Mouse (Mus musculus): ENCODE data around the gene Ube2f. TPM values are rescaled to one million over a fixed set of nuclear protein-coding genes. Genes with fewer than 3 reads are reported as not detected.

Gene Ube2f
- polyA plus RNA-seq, 1 experiment from 2014 or later = 73.0 TPM

GRCm38 (mm10) chr1:91215981-91216380, 34.1 kb upstream of the Ube2f start:
- Histone ChIP-seq H3K9ac (replicated peaks) (no peak overlapping the region), H3K27me3 (0 out of 2 replicates have a peak, but pooled peaks cover 4% of the 10 kb centered on the region), H3K36me3 (no peaks in the 10 kb centered on the region), H3K9me3 (no peaks in the 10 kb centered on the region), H3K4me1 (no peaks in the 10 kb centered on the region), H3K27ac (replicated peaks) (no peak overlapping the region), H3K4me2 (replicated peaks) (no peak overlapping the region), H3K4me3 (no peak overlapping the region)
- 69% methylated on average over 1 of the region's 1 CpGs for WGBS
- no peak for ATAC-seq (ENCODE audit: low FRiP score, low read depth)

- 65% methylated on average over 10 of the region's 10 CpGs for WGBS
- no peak for ATAC-seq (ENCODE audit: low FRiP score, low read depth)
- H3K9me3 ChIP-seq = no peaks in the 10 kb centered on the region
Measured at GRCm38 (mm10) chr1:91216504-91217267, 33.4 kb upstream of the Ube2f start.

GRCm38 (mm10) chr1:91219641-91220321, 30.3 kb upstream of the Ube2f start:
- H3K4me1 ChIP-seq = no peaks in the 10 kb centered on the region
- no peak for ATAC-seq (ENCODE audit: low FRiP score, low read depth)
- H3K27me3 ChIP-seq = no peaks in the 10 kb centered on the region
- no peaks in the 10 kb centered on the region for H3K9me3 ChIP-seq
- H3K4me3 ChIP-seq = no peak overlapping the region
- H3K4me2 ChIP-seq (replicated peaks) = no peak overlapping the region
- H3K36me3 ChIP-seq = no peaks in the 10 kb centered on the region
- 88% methylated on average over 7 of the region's 7 CpGs for WGBS
- no peak overlapping the region for H3K27ac ChIP-seq (replicated peaks)
- H3K9ac ChIP-seq (replicated peaks) = no peak overlapping the region

More at GRCm38 (mm10) chr1:91216504-91217267, 33.4 kb upstream of the Ube2f start:
- no peak overlapping the region for H3K9ac ChIP-seq (replicated peaks)
- no peak overlapping the region for H3K4me3 ChIP-seq
- H3K27ac ChIP-seq (replicated peaks) = no peak overlapping the region
- 0 out of 2 replicates have a peak, but pooled peaks cover 4% of the 10 kb centered on the region for H3K27me3 ChIP-seq
- no peaks in the 10 kb centered on the region for H3K4me1 ChIP-seq
- no peaks in the 10 kb centered on the region for H3K36me3 ChIP-seq
- H3K4me2 ChIP-seq (replicated peaks) = no peak overlapping the region

- H3K4me1 ChIP-seq = no peaks in the 10 kb centered on the region
- ATAC-seq (ENCODE audit: low FRiP score, low read depth) = no peak
- no peak overlapping the region for H3K9ac ChIP-seq (replicated peaks)
- H3K4me3 ChIP-seq = no peak overlapping the region
- H3K4me2 ChIP-seq (replicated peaks) = no peak overlapping the region
- no peaks in the 10 kb centered on the region for H3K9me3 ChIP-seq
- H3K36me3 ChIP-seq = no peaks in the 10 kb centered on the region
- no peak overlapping the region for H3K27ac ChIP-seq (replicated peaks)
- 93% methylated on average over 3 of the region's 3 CpGs for WGBS
- H3K27me3 ChIP-seq = no peaks in the 10 kb centered on the region
Measured at GRCm38 (mm10) chr1:91220322-91220672, 29.8 kb upstream of the Ube2f start.

GRCm38 (mm10) chr1:91226562-91226961, 23.5 kb upstream of the Ube2f start:
- H3K4me1 ChIP-seq = no peaks in the 10 kb centered on the region

GRCm38 (mm10) chr1:91227381-91228054, 22.6 kb upstream of the Ube2f start:
- 73% methylated on average over 15 of the region's 15 CpGs for WGBS
- H3K27ac ChIP-seq (replicated peaks) = no peak overlapping the region
- H3K9me3 ChIP-seq = no peaks in the 10 kb centered on the region
- H3K4me2 ChIP-seq (replicated peaks) = no peak overlapping the region
- no peak overlapping the region for H3K4me3 ChIP-seq
- no peaks in the 10 kb centered on the region for H3K4me1 ChIP-seq
- no peak overlapping the region for H3K9ac ChIP-seq (replicated peaks)
- H3K36me3 ChIP-seq = no peaks in the 10 kb centered on the region
- no peaks in the 10 kb centered on the region for H3K27me3 ChIP-seq
- no peak for ATAC-seq (ENCODE audit: low FRiP score, low read depth)

More at GRCm38 (mm10) chr1:91226562-91226961, 23.5 kb upstream of the Ube2f start:
- Histone ChIP-seq H3K4me2 (replicated peaks) (no peak overlapping the region), H3K27ac (replicated peaks) (no peak overlapping the region), H3K27me3 (no peaks in the 10 kb centered on the region), H3K9me3 (no peaks in the 10 kb centered on the region), H3K36me3 (no peaks in the 10 kb centered on the region), H3K4me3 (no peak overlapping the region), H3K9ac (replicated peaks) (no peak overlapping the region)
- WGBS = 91% methylated on average over 4 of the region's 4 CpGs
- no peak for ATAC-seq (ENCODE audit: low FRiP score, low read depth)

- H3K4me3 ChIP-seq = no peak overlapping the region
- no peaks in the 10 kb centered on the region for H3K9me3 ChIP-seq
- no peak overlapping the region for H3K4me2 ChIP-seq (replicated peaks)
- H3K27me3 ChIP-seq = no peaks in the 10 kb centered on the region
- no peaks in the 10 kb centered on the region for H3K36me3 ChIP-seq
- no peak overlapping the region for H3K9ac ChIP-seq (replicated peaks)
- H3K27ac ChIP-seq (replicated peaks) = no peak overlapping the region
- 74% methylated on average over 6 of the region's 6 CpGs for WGBS
- H3K4me1 ChIP-seq = no peaks in the 10 kb centered on the region
- no peak for ATAC-seq (ENCODE audit: low FRiP score, low read depth)
Measured at GRCm38 (mm10) chr1:91231142-91231541, 19.0 kb upstream of the Ube2f start.

GRCm38 (mm10) chr1:91231896-91232295, 18.2 kb upstream of the Ube2f start:
- no peaks in the 10 kb centered on the region for H3K9me3 ChIP-seq
- H3K36me3 ChIP-seq = no peaks in the 10 kb centered on the region
- H3K4me3 ChIP-seq = no peak overlapping the region
- H3K9ac ChIP-seq (replicated peaks) = no peak overlapping the region
- H3K4me1 ChIP-seq = no peaks in the 10 kb centered on the region
- H3K4me2 ChIP-seq (replicated peaks) = no peak overlapping the region
- ATAC-seq (ENCODE audit: low FRiP score, low read depth) = no peak
- WGBS = 55% methylated on average over 5 of the region's 5 CpGs
- H3K27ac ChIP-seq (replicated peaks) = no peak overlapping the region
- H3K27me3 ChIP-seq = no peaks in the 10 kb centered on the region

- H3K27me3 ChIP-seq = no peaks in the 10 kb centered on the region
- H3K36me3 ChIP-seq = no peaks in the 10 kb centered on the region
- H3K9ac ChIP-seq (replicated peaks) = no peak overlapping the region
- no peaks in the 10 kb centered on the region for H3K4me1 ChIP-seq
- H3K4me2 ChIP-seq (replicated peaks) = no peak overlapping the region
- H3K27ac ChIP-seq (replicated peaks) = no peak overlapping the region
- ATAC-seq (ENCODE audit: low FRiP score, low read depth) = no peak
- no peaks in the 10 kb centered on the region for H3K9me3 ChIP-seq
- whole genome bisulfite sequencing = 83% methylated on average over 5 of the region's 5 CpGs
- no peak overlapping the region for H3K4me3 ChIP-seq
Measured at GRCm38 (mm10) chr1:91235395-91235794, 14.7 kb upstream of the Ube2f start.

GRCm38 (mm10) chr1:91237676-91238075, 12.4 kb upstream of the Ube2f start:
- no peak overlapping the region for H3K9ac ChIP-seq (replicated peaks)
- H3K4me3 ChIP-seq = no peak overlapping the region
- H3K4me1 ChIP-seq = no peaks in the 10 kb centered on the region
- no peak overlapping the region for H3K27ac ChIP-seq (replicated peaks)
- ATAC-seq (ENCODE audit: low FRiP score, low read depth) = no peak
- H3K27me3 ChIP-seq = no peaks in the 10 kb centered on the region
- no peak overlapping the region for H3K4me2 ChIP-seq (replicated peaks)
- H3K36me3 ChIP-seq = no peaks in the 10 kb centered on the region
- H3K9me3 ChIP-seq = no peaks in the 10 kb centered on the region
- WGBS = 85% methylated on average over 6 of the region's 6 CpGs

GRCm38 (mm10) chr1:91239112-91239511, 11.0 kb upstream of the Ube2f start:
- Histone ChIP-seq H3K4me3 (no peak overlapping the region), H3K4me2 (replicated peaks) (no peak overlapping the region), H3K27ac (replicated peaks) (no peak overlapping the region), H3K9ac (replicated peaks) (no peak overlapping the region), H3K36me3 (no peaks in the 10 kb centered on the region), H3K9me3 (no peaks in the 10 kb centered on the region), H3K4me1 (no peaks in the 10 kb centered on the region), H3K27me3 (no peaks in the 10 kb centered on the region)
- ATAC-seq (ENCODE audit: low FRiP score, low read depth) = no peak
- WGBS = 12% methylated on average over 5 of the region's 5 CpGs

GRCm38 (mm10) chr1:91239800-91240199, 10.3 kb upstream of the Ube2f start:
- no peaks in the 10 kb centered on the region for H3K9me3 ChIP-seq
- H3K27me3 ChIP-seq = no peaks in the 10 kb centered on the region
- no peaks in the 10 kb centered on the region for H3K36me3 ChIP-seq
- WGBS = 74% methylated on average over 1 of the region's 1 CpGs
- H3K27ac ChIP-seq (replicated peaks) = no peak overlapping the region
- ATAC-seq (ENCODE audit: low FRiP score, low read depth) = no peak
- no peaks in the 10 kb centered on the region for H3K4me1 ChIP-seq
- H3K9ac ChIP-seq (replicated peaks) = no peak overlapping the region
- no peak overlapping the region for H3K4me2 ChIP-seq (replicated peaks)
- no peak overlapping the region for H3K4me3 ChIP-seq
